Mouse (Mus musculus) kidney, postnatal 14 days (tissue): ENCODE results near the gene Scd1.

Source experiments
- DNase-seq: peaks from one replicate; pipeline ENCODE4 v3.0.0; 2022; ENCODE audit warnings: mixed read lengths

Scd1 gene

GRCm38 (mm10) chr19:44363529-44363928 is 44.1 kb downstream of the Scd1 start:
- DNase-seq, result peak; percentile 62

- DNase-seq, result no peak
Measured at GRCm38 (mm10) chr19:44358700-44359099, 49.0 kb downstream of the Scd1 start.

GRCm38 (mm10) chr19:44351756-44352155 is 55.9 kb downstream of the Scd1 start:
- DNase-seq, result no peak

- DNase-seq, result no peak
Measured at GRCm38 (mm10) chr19:44349689-44350088, 58.0 kb downstream of the Scd1 start.
